In genomic region chr15:54164350-54164749, GRCm38 (mm10) we compare ENCODE assay signal across 14 mouse cellular contexts.
DNase-seq lines count a peak whose midpoint lies in the region; ATAC-seq lines count a peak whose summit lies in the region.
"Had no signal": no experiment of that assay in that cellular context is flagged by ENCODE, and none has a peak within 500 bp of the region (broad histone marks: within the 10 kb centered on the region; RNA-seq: fewer than 3 reads in every experiment).

No protein-coding gene starts in this region.

- H3K4me1 ChIP-seq in forebrain, embryonic 11.5 days (replicated peaks; ENCODE audit: control insufficient read depth, insufficient read depth, low read length), result no peaks in the 10 kb centered on the region
- H3K4me1 ChIP-seq: heart, embryonic 12.5 days; hindbrain, embryonic 15.5 days; liver, embryonic 13.5 days; neural tube, embryonic 15.5 days had no signal

- H3K27me3 ChIP-seq in forebrain, embryonic 11.5 days (ENCODE audit: control insufficient read depth, insufficient read depth, low read length), result no peaks in the 10 kb centered on the region
- H3K27me3 ChIP-seq: heart, embryonic 12.5 days; hindbrain, embryonic 15.5 days; liver, embryonic 13.5 days; neural tube, embryonic 15.5 days had no signal

- H3K9me3 ChIP-seq in forebrain, embryonic 11.5 days (ENCODE audit: control insufficient read depth, low read length), result no peaks in the 10 kb centered on the region
- H3K9me3 ChIP-seq: heart, embryonic 12.5 days; hindbrain, embryonic 15.5 days; liver, embryonic 13.5 days; neural tube, embryonic 15.5 days had no signal

- H3K9ac ChIP-seq in forebrain, embryonic 11.5 days (ENCODE audit: low read length), result no peak overlapping the region
- H3K9ac ChIP-seq: heart, embryonic 12.5 days; hindbrain, embryonic 15.5 days; liver, embryonic 13.5 days; neural tube, embryonic 15.5 days had no signal

- 72% methylated on average over 1 of the region's 1 CpGs for WGBS in forebrain, embryonic 11.5 days

- no peak for ATAC-seq in forebrain, embryonic 11.5 days (replicated peaks; ENCODE audit: low FRiP score)

- no peak overlapping the region for H3K27ac ChIP-seq in forebrain, embryonic 11.5 days (ENCODE audit: low read depth, low read length)
- H3K27ac ChIP-seq: hindbrain, embryonic 15.5 days; liver, embryonic 13.5 days; neural tube, embryonic 15.5 days had no signal

- H3K36me3 ChIP-seq in forebrain, embryonic 11.5 days (ENCODE audit: control insufficient read depth, insufficient read depth, low read length), result no peaks in the 10 kb centered on the region
- H3K36me3 ChIP-seq: heart, embryonic 12.5 days; hindbrain, embryonic 15.5 days; liver, embryonic 13.5 days; neural tube, embryonic 15.5 days had no signal

- no peak overlapping the region for H3K4me2 ChIP-seq in forebrain, embryonic 11.5 days (ENCODE audit: low read depth, low read length, severe bottlenecking)
- H3K4me2 ChIP-seq: heart, embryonic 12.5 days; hindbrain, embryonic 15.5 days; liver, embryonic 13.5 days; midbrain, embryonic 11.5 days; neural tube, embryonic 15.5 days had no signal

- peak; percentile 23 for DNase-seq in embryo, embryonic 11.5 days (ENCODE audit: low read depth, low spot score)
- DNase-seq in embryo, embryonic 10 days (ENCODE audit: low spot score), result no peak
- peak; percentile 27 for DNase-seq in 3T3-L1 (ENCODE audit: low read depth, low spot score)
- peak; percentile 59 for DNase-seq in adrenal gland, postnatal 25 days
- peak; percentile 41 for DNase-seq in kidney, postnatal 14 days
- DNase-seq in forebrain, embryonic 11.5 days (ENCODE audit: low spot score), result no peak
- no peak for DNase-seq in c-Kit-positive CD71-positive TER-119-positive erythroid progenitor cells, embryonic 14.5 days (ENCODE audit: low spot score)
- no peak for DNase-seq in frontal cortex, adult 2 months (ENCODE audit: extremely low spot score in 1 of 2, low spot score in 1 of 2)
- DNase-seq: liver, embryonic 13.5 days; thymus, postnatal 4 days had no signal

- no peak overlapping the region for H3K4me3 ChIP-seq in forebrain, embryonic 11.5 days (ENCODE audit: low read depth, low read length)
- H3K4me3 ChIP-seq: heart, embryonic 12.5 days; hindbrain, embryonic 15.5 days; liver, embryonic 13.5 days; neural tube, embryonic 15.5 days had no signal

Comparison
In these comparisons a context has a peak if more than half of its experiments do, and no peak if none do; other contexts are left out.
1. DNase-seq: peak in embryo, embryonic 11.5 days (single experiment), 3T3-L1 (single experiment), adrenal gland, postnatal 25 days (single experiment) and kidney, postnatal 14 days (single experiment); none in embryo, embryonic 10 days (single experiment), forebrain, embryonic 11.5 days (single experiment), c-Kit-positive CD71-positive TER-119-positive erythroid progenitor cells, embryonic 14.5 days (single experiment) and frontal cortex, adult 2 months (0 of 2).